Mouse (Mus musculus) CH12.LX (cell line): ENCODE results near the gene Il4i1. TPM values are rescaled to one million over a fixed set of nuclear protein-coding genes. Genes with fewer than 3 reads are reported as not detected.

Experiments used
- DNase-seq: peaks from one replicate; pipeline ENCODE4 v3.0.0-alpha.2; 2013; ENCODE audit errors: extremely low read depth
- H3K27ac ChIP-seq: 2 replicates; pipeline ENCODE4 v1.5.1; 2012; ENCODE audit warnings: low read depth, mild to moderate bottlenecking, control low read depth, moderate library complexity; ENCODE audit not compliant: insufficient read depth
- H3K27me3 ChIP-seq: replicated peaks from 2 replicates; pipeline ENCODE3; 2012; ENCODE audit warnings: inconsistent platforms
- H3K36me3 ChIP-seq, 2 experiments: replicated peaks in 1 of 2; 2 replicates each; pipeline versions ENCODE3 to v1.6.1; 2012; ENCODE audit warnings: inconsistent platforms in 1 of 2, low read length in 1 of 2, mild to moderate bottlenecking in 1 of 2, mixed read lengths in 1 of 2, moderate library complexity in 1 of 2; ENCODE audit not compliant: control insufficient read depth in 1 of 2, insufficient read depth in 1 of 2
- H3K4me1 ChIP-seq, 2 experiments: 2 replicates each; pipeline ENCODE4 v1.6.1; 2012; ENCODE audit warnings: inconsistent platforms in 1 of 2, moderate library complexity in 1 of 2; ENCODE audit not compliant: insufficient read depth in 2 of 2, control insufficient read depth in 1 of 2
- H3K4me2 ChIP-seq: 2 replicates; pipeline ENCODE4 v1.6.1; 2012; ENCODE audit warnings: low read depth, mild to moderate bottlenecking, control low read depth; ENCODE audit not compliant: poor library complexity, insufficient read depth, severe bottlenecking
- H3K4me3 ChIP-seq, 3 experiments: fragments of 150-350 bp in 1 of 3; sonication (generic) in 1 of 3; replicated peaks in 1 of 3; 2 replicates each; pipeline versions ENCODE3 to v1.5.1; 2011 to 2012; ENCODE audit warnings: low read depth in 2 of 3, low read length in 2 of 3, mild to moderate bottlenecking in 2 of 3, moderate library complexity in 2 of 3, control low read depth in 1 of 3, improper control_type of control experiment in 1 of 3, inconsistent platforms in 1 of 3, mixed read lengths in 1 of 3; ENCODE audit not compliant: poor library complexity in 1 of 3
- H3K79me2 ChIP-seq: replicated peaks from 2 replicates; pipeline ENCODE4 v1.6.1; 2012; ENCODE audit warnings: mild to moderate bottlenecking, moderate library complexity; ENCODE audit not compliant: control insufficient read depth, poor library complexity, insufficient read depth, severe bottlenecking; ENCODE audit errors: extremely low read depth
- H3K9ac ChIP-seq: 2 replicates; pipeline ENCODE4 v1.6.1; 2012; ENCODE audit warnings: low read depth, mild to moderate bottlenecking, control low read depth, moderate library complexity; ENCODE audit not compliant: insufficient read depth
- H3K9me3 ChIP-seq: replicated peaks from 2 replicates; pipeline ENCODE3; 2012; ENCODE audit warnings: low read length, inconsistent platforms, mixed read lengths
- CHD1 ChIP-seq: IDR thresholded peaks from 2 replicates; pipeline ENCODE4 v1.6.1; 2012; ENCODE audit warnings: low read depth, low read length, improper control_type of control experiment, inconsistent platforms
- CHD2 ChIP-seq: IDR thresholded peaks from 2 replicates; pipeline ENCODE4 v1.6.1; 2011; ENCODE audit warnings: low read length, improper control_type of control experiment
- CTCF ChIP-seq, 2 experiments: IDR thresholded peaks in 1 of 2; conservative IDR thresholded peaks in 1 of 2; 2 replicates each; pipeline ENCODE4 v1.5.1; 2011 to 2012; ENCODE audit warnings: low read depth in 2 of 2, low read length in 2 of 2, improper control_type of control experiment in 1 of 2, inconsistent platforms in 1 of 2, mild to moderate bottlenecking in 1 of 2, moderate library complexity in 1 of 2
- E2F4 ChIP-seq: IDR thresholded peaks from 2 replicates; pipeline ENCODE4 v1.6.1; 2011; ENCODE audit warnings: low read depth, low read length, improper control_type of control experiment; ENCODE audit not compliant: insufficient replicate concordance
- ELF1 ChIP-seq: IDR thresholded peaks from 2 replicates; pipeline ENCODE4 v1.6.1; 2014; ENCODE audit warnings: low read depth, mild to moderate bottlenecking, inconsistent platforms, low read length, improper control_type of control experiment
- MAFK ChIP-seq: IDR thresholded peaks from 2 replicates; pipeline ENCODE4 v1.6.1; 2011; ENCODE audit warnings: low read length, improper control_type of control experiment; ENCODE audit not compliant: insufficient replicate concordance
- MAX ChIP-seq: IDR thresholded peaks from 2 replicates; pipeline ENCODE4 v1.6.1; 2011; ENCODE audit warnings: low read length, improper control_type of control experiment
- MAZ ChIP-seq: IDR thresholded peaks from 2 replicates; pipeline ENCODE4 v1.6.1; 2012; ENCODE audit warnings: low read depth, mild to moderate bottlenecking, inconsistent platforms, low read length, improper control_type of control experiment, moderate library complexity
- MEF2A ChIP-seq: IDR thresholded peaks from 2 replicates; pipeline ENCODE4 v1.6.1; 2014; ENCODE audit warnings: low read depth, mild to moderate bottlenecking, inconsistent platforms, low read length, improper control_type of control experiment, borderline replicate concordance
- MYC ChIP-seq: IDR thresholded peaks from 2 replicates; pipeline ENCODE4 v1.6.1; 2011; ENCODE audit warnings: low read depth, mild to moderate bottlenecking, improper control_type of control experiment, low read length
- PAX5 ChIP-seq: IDR thresholded peaks from 2 replicates; pipeline ENCODE4 v1.6.1; 2012; ENCODE audit warnings: low read length, inconsistent platforms, mixed read lengths
- RCOR1 ChIP-seq: conservative IDR thresholded peaks from 2 replicates; pipeline ENCODE4 v1.6.1; 2012; ENCODE audit warnings: low read depth, mild to moderate bottlenecking, inconsistent platforms, low read length, improper control_type of control experiment
- TBP ChIP-seq: conservative IDR thresholded peaks from 2 replicates; pipeline ENCODE4 v1.6.1; 2011; ENCODE audit warnings: low read depth, low read length, improper control_type of control experiment
- TCF12 ChIP-seq: IDR thresholded peaks from 2 replicates; pipeline ENCODE4 v1.6.1; 2014; ENCODE audit warnings: low read depth, mild to moderate bottlenecking, inconsistent platforms, low read length, improper control_type of control experiment
- UBTF ChIP-seq: IDR thresholded peaks from 2 replicates; pipeline ENCODE4 v1.6.1; 2012; ENCODE audit warnings: low read depth, mild to moderate bottlenecking, inconsistent platforms, low read length, improper control_type of control experiment, moderate library complexity
- USF1 ChIP-seq: IDR thresholded peaks from 2 replicates; pipeline ENCODE4 v1.6.1; 2014; ENCODE audit warnings: low read depth, mild to moderate bottlenecking, inconsistent platforms, low read length, improper control_type of control experiment
- USF2 ChIP-seq: conservative IDR thresholded peaks from 2 replicates; pipeline ENCODE4 v1.6.1; 2011; ENCODE audit warnings: low read depth, low read length, improper control_type of control experiment
- ZC3H11A ChIP-seq: IDR thresholded peaks from 2 replicates; pipeline ENCODE4 v1.6.1; 2012; ENCODE audit warnings: low read depth, mild to moderate bottlenecking, inconsistent platforms, low read length, improper control_type of control experiment
- ZNF384 ChIP-seq: IDR thresholded peaks from 2 replicates; pipeline ENCODE4 v1.6.1; 2012; ENCODE audit warnings: low read depth, low read length, improper control_type of control experiment, inconsistent platforms
- dilution Hi-C: fragments of 300-500 bp; cut with MboI; formaldehyde crosslinking; loops from 2 replicates; pipeline ENCODE4 v1.14.3; 2020; ENCODE audit warnings: low sequenced_read_pairs; ENCODE audit not compliant: extremely low pct_unique_long_range_greater_than_20kb, extremely low pct_ligation_motif_present
- in situ Hi-C: fragments of 300-500 bp; cut with MboI; formaldehyde crosslinking; loops from 3 replicates; pipeline ENCODE4 v1.14.3; 2019; ENCODE audit warnings: low sequenced_read_pairs, low pct_ligation_motif_present, low pct_unique_long_range_greater_than_20kb, mixed read lengths
- polyA plus RNA-seq: library from polyadenylated mRNA; unstranded; fragments of >175 nt; gene quantifications from 2 replicates; pipeline ENCODE4 v1.2.1, GENCODE M21; 2012; ENCODE audit warnings: low read depth; ENCODE audit not compliant: insufficient read length
- total RNA-seq, 2 experiments: library from RNA; depleted of rRNA; stranded (reverse); fragments of 300-350 nt in 1 of 2; fragments of >200 nt in 1 of 2; gene quantifications; 2 replicates each; pipeline ENCODE4 v1.2.3; 2012 to 2014

The Il4i1 gene
- total and polyA plus RNA-seq, 3 experiments, result 17.6 to 57.5 (median 49.2) TPM

- no peak overlapping the region for H3K27ac ChIP-seq
- H3K79me2 ChIP-seq, result no peaks in the 10 kb centered on the region; the same call in 1 of the 2 replicates
- no peak for DNase-seq
- H3K4me3 ChIP-seq, result no peak overlapping the region
- TF ChIP-seq ZC3H11A (no peak), RCOR1 (no peak), TBP (no peak), MYC (no peak), USF2 (no peak), E2F4 (no peak)
- H3K4me2 ChIP-seq, result no peak overlapping the region
- H3K9me3 ChIP-seq, result no peaks in the 10 kb centered on the region
- dilution Hi-C loops (no loop called here), in situ Hi-C loops (no loop called here)
- H3K4me1 ChIP-seq, result peaks cover 0 to 12% of the 10 kb centered on the region in 2 experiments; a peak in 2 of 4 replicates
- H3K27me3 ChIP-seq, result no peaks in the 10 kb centered on the region
- peaks cover 80 to 93% of the 10 kb centered on the region in 2 experiments for H3K36me3 ChIP-seq
- H3K9ac ChIP-seq, result no peak overlapping the region
Measured at GRCm38 (mm10) chr7:44883036-44883435, 66.8 kb downstream of the Il4i1 start.

GRCm38 (mm10) chr7:44884637-44885036 lies 68.5 kb downstream of the Il4i1 start:
- DNase-seq, result no peak
- Histone ChIP-seq H3K4me1 (peaks cover 0 to 10% of the 10 kb centered on the region in 2 experiments; a peak in 2 of 4 replicates), H3K79me2 (no peaks in the 10 kb centered on the region; the same call in 1 of the 2 replicates), H3K9me3 (no peaks in the 10 kb centered on the region), H3K4me3 (no peak overlapping the region), H3K9ac (no peak overlapping the region), H3K4me2 (no peak overlapping the region), H3K27me3 (no peaks in the 10 kb centered on the region), H3K27ac (no peak overlapping the region), H3K36me3 (peaks cover 65 to 93% of the 10 kb centered on the region in 2 experiments)
- no peak for TF ChIP-seq PAX5
- no peak for TF ChIP-seq CHD1
- no peak for TF ChIP-seq TCF12
- TF ChIP-seq CHD2, result no peak
- TF ChIP-seq MAZ, result no peak
- TF ChIP-seq USF1, result no peak
- no peak for TF ChIP-seq MAFK
- TF ChIP-seq ELF1, result no peak
- TF ChIP-seq CTCF (conservative IDR thresholded peaks at IDR 0.05 in 1 of 2, IDR thresholded peaks at IDR 0.05 in 1 of 2; ENCODE audit: low read depth in 2 of 2, low read length in 2 of 2), result no peak
- no peak for TF ChIP-seq UBTF
- no peak for TF ChIP-seq MAX
- no peak for TF ChIP-seq ZC3H11A
- TF ChIP-seq MEF2A, result no peak
- no peak for TF ChIP-seq MYC
- TF ChIP-seq ZNF384, result no peak
- in situ Hi-C loops (no loop called here), dilution Hi-C loops (no loop called here)
